Mouse (Mus musculus) mesoderm, embryonic 11.5 days (tissue): ENCODE measurements around the gene Map3k20.
A peak's percentile ranks its signal among the peaks of the same experiment; 100 is the strongest.

ENCODE experiments used
- DNase-seq: peaks from one replicate; pipeline ENCODE4 v3.0.0-alpha.2; 2012; ENCODE audit warnings: low read depth, low spot score

Map3k20 gene

GRCm38 (mm10) chr2:72280524-72280923 is 4.9 kb upstream of the Map3k20 start:
- no peak for DNase-seq

- DNase-seq = no peak
Observed at GRCm38 (mm10) chr2:72281971-72282370, 3.5 kb upstream of the Map3k20 start.

GRCm38 (mm10) chr2:72282733-72283132 is 2.7 kb upstream of the Map3k20 start:
- DNase-seq = no peak

GRCm38 (mm10) chr2:72284689-72285088 is 748 bp upstream of the Map3k20 start:
- DNase-seq = no peak

- DNase-seq = no peak
Observed at GRCm38 (mm10) chr2:72285888-72286661, 638 bp downstream of the Map3k20 start.

- DNase-seq = no peak
Observed at GRCm38 (mm10) chr2:72287142-72287541, 1.7 kb downstream of the Map3k20 start.

- no peak for DNase-seq
Observed at GRCm38 (mm10) chr2:72288932-72289534, 3.6 kb downstream of the Map3k20 start.

- DNase-seq = no peak
Observed at GRCm38 (mm10) chr2:72291103-72291502, 5.7 kb downstream of the Map3k20 start.

- no peak for DNase-seq
Observed at GRCm38 (mm10) chr2:72292573-72292972, 7.1 kb downstream of the Map3k20 start.

- DNase-seq = no peak
Observed at GRCm38 (mm10) chr2:72294994-72295393, 9.6 kb downstream of the Map3k20 start.

GRCm38 (mm10) chr2:72296984-72297715 is 11.7 kb downstream of the Map3k20 start:
- DNase-seq = no peak

GRCm38 (mm10) chr2:72297716-72298082 is 12.3 kb downstream of the Map3k20 start:
- DNase-seq = peak; percentile 34

GRCm38 (mm10) chr2:72298406-72298805 is 13.0 kb downstream of the Map3k20 start:
- peak; percentile 46 for DNase-seq

GRCm38 (mm10) chr2:72301194-72301916 is 15.9 kb downstream of the Map3k20 start:
- no peak for DNase-seq

- DNase-seq = no peak
Observed at GRCm38 (mm10) chr2:72305738-72306137, 20.3 kb downstream of the Map3k20 start.

GRCm38 (mm10) chr2:72308351-72308750 is 22.9 kb downstream of the Map3k20 start:
- DNase-seq = no peak

- no peak for DNase-seq
Observed at GRCm38 (mm10) chr2:72308981-72309380, 23.5 kb downstream of the Map3k20 start.

GRCm38 (mm10) chr2:72311486-72311885 is 26.0 kb downstream of the Map3k20 start:
- DNase-seq = no peak

GRCm38 (mm10) chr2:72313312-72313711 is 27.9 kb downstream of the Map3k20 start:
- DNase-seq = no peak

- DNase-seq = no peak
Observed at GRCm38 (mm10) chr2:72318421-72318820, 33.0 kb downstream of the Map3k20 start.

GRCm38 (mm10) chr2:72319028-72319798 is 33.8 kb downstream of the Map3k20 start:
- DNase-seq = no peak
